Mouse (Mus musculus) testis, adult 2 months (tissue): ENCODE results near the gene Pym1. TPM values are rescaled to one million over a fixed set of nuclear protein-coding genes. Genes with fewer than 3 reads are reported as not detected.

Experiments used
- H3K27ac ChIP-seq: fragments of 200-500 bp; 2 replicates; pipeline ENCODE4 v1.5.1; 2012; ENCODE audit warnings: low read depth, low read length; ENCODE audit not compliant: control insufficient read depth, insufficient read depth
- H3K27me3 ChIP-seq: fragments of 200-500 bp; 2 replicates; pipeline ENCODE4 v1.6.1; 2012; ENCODE audit warnings: mild to moderate bottlenecking, low read length, moderate library complexity; ENCODE audit not compliant: control insufficient read depth, insufficient read depth
- H3K36me3 ChIP-seq: fragments of 200-500 bp; 2 replicates; pipeline ENCODE4 v1.6.1; 2012; ENCODE audit warnings: mild to moderate bottlenecking, low read length; ENCODE audit not compliant: control insufficient read depth, insufficient read depth
- H3K4me1 ChIP-seq: fragments of 200-500 bp; 2 replicates; pipeline ENCODE4 v1.6.1; 2012; ENCODE audit warnings: low read length; ENCODE audit not compliant: control insufficient read depth, insufficient read depth
- H3K4me3 ChIP-seq: fragments of 200-500 bp; 2 replicates; pipeline ENCODE4 v1.5.1; 2012; ENCODE audit warnings: low read depth, mild to moderate bottlenecking, low read length, moderate library complexity, mixed read lengths; ENCODE audit not compliant: control insufficient read depth
- CTCF ChIP-seq: fragments of 200-500 bp; IDR thresholded peaks from 2 replicates; pipeline ENCODE4 v1.5.1; 2012; ENCODE audit warnings: low read depth, mild to moderate bottlenecking, inconsistent platforms, low read length, moderate library complexity; ENCODE audit not compliant: control insufficient read depth, insufficient read depth, insufficient replicate concordance
- POLR2A ChIP-seq: fragments of 200-500 bp; IDR thresholded peaks from 2 replicates; pipeline ENCODE4 v1.6.1; 2012; ENCODE audit warnings: low read depth, mild to moderate bottlenecking, inconsistent platforms, low read length, moderate library complexity; ENCODE audit not compliant: control insufficient read depth
- polyA plus RNA-seq: library from polyadenylated mRNA; depleted of rRNA; stranded (reverse); fragments of >200 nt; gene quantifications from 2 replicates; pipeline ENCODE4 v1.2.3, GENCODE M21; 2012; rRNA removed

Pym1 gene
- polyA plus RNA-seq, result 19.5 TPM in 2 replicates

DNA sequence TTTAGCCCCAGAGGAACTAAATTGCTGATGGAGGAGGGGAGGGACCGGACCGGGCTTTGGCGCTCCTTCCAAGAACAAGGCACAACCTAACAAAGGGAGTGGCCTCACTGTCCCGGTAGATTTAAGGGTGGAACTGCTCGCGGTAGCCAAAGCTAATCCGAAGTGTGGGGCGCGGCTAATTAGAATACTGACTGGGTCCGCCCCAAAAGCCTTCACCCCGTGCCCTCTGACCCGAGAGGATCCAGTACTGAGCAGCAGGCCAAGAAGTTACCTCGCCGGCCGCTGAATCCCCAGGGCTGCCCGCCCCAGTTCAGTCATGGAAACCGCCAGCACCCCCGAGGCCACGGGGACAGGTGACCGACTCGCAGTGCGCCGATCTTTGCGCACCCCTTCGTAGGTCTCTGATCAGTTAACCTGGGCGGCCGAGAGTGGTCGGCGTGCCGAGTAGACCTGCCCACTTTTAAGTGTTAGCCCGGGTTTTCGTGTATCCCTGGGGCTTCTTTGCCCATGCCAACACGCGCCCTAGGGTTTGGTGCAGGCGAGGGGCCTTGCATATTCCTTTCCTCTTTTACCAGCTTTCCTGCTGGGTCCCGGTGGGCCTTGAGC is at the start of gene Pym1:
Gene Pym1, plus strand, starts transcription at position 244 of the 606 bp plus-strand sequence.
- TF ChIP-seq POLR2A (0 out of 2 replicates have a peak, but pooled peaks have one; percentile 52), CTCF (no peak)
- Histone ChIP-seq H3K36me3 (no peaks in the 10 kb centered on the region), H3K4me3 (peak within 1 kb of the TSS; percentile 95), H3K4me1 (peaks cover 13% of the 10 kb centered on the region), H3K27me3 (no peaks in the 10 kb centered on the region), H3K27ac (peak within 1 kb of the TSS; percentile 94)

DNA sequence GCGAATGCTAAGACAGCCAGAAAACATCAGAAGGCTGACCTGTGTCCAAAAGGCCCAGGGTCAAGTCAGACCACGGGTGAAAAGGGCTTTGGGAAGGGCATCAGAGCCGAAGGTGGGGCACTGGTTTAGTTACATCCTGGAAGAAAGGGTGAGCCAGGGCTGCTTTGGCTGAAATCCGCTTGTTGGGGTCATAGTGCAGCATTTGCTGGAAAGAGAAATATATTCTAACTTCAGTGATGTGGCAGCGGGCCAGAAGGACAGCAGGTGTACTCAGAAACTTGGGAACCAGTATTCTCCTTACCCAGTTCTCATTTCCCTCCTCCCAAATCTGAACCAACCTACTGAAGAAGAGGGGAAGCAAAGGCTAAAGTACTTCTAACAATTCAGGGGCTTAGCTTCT is 48.7 kb upstream of the Pym1 start:
- no peak overlapping the region for H3K27ac ChIP-seq
- no peaks in the 10 kb centered on the region; the same call in none of the 2 replicates for H3K36me3 ChIP-seq
- no peak overlapping the region for H3K4me3 ChIP-seq
- TF ChIP-seq CTCF, result no peak
- TF ChIP-seq POLR2A, result no peak
- peaks cover 12% of the 10 kb centered on the region; the same call in 1 of the 2 replicates for H3K4me1 ChIP-seq
- no peaks in the 10 kb centered on the region for H3K27me3 ChIP-seq

DNA sequence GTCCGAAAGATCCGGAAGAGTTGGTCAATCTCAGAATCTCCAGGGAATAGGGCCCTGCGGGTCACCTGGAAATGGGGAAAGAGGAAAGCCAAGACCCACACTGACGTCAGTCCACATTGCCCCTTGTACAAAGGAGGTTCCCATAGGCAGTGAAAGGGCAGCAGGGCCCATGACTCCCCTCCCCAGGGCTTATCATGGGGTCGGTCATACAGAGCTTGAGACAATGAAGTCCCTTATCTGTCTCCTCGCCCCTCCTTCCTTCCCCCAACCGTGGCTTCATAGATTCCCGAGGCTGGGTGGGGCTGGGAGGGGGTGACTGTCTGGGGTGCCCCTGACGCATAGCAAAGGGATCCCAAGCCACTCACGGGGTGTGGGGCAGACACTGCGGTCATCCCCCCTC is 48.1 kb upstream of the Pym1 start:
- H3K4me1 ChIP-seq, result peaks cover 13% of the 10 kb centered on the region; the same call in 1 of the 2 replicates
- no peak overlapping the region for H3K4me3 ChIP-seq
- no peaks in the 10 kb centered on the region; the same call in none of the 2 replicates for H3K36me3 ChIP-seq
- H3K27ac ChIP-seq, result no peak overlapping the region
- H3K27me3 ChIP-seq, result no peaks in the 10 kb centered on the region
- TF ChIP-seq POLR2A, result no peak
- no peak for TF ChIP-seq CTCF

GRCm38 (mm10) chr10:128700712-128701111 is 47.0 kb upstream of the Pym1 start:
- no peak overlapping the region for H3K27ac ChIP-seq
- H3K36me3 ChIP-seq, result no peaks in the 10 kb centered on the region; the same call in none of the 2 replicates
- H3K27me3 ChIP-seq, result no peaks in the 10 kb centered on the region
- H3K4me1 ChIP-seq, result peaks cover 15% of the 10 kb centered on the region
- TF ChIP-seq POLR2A (no peak), CTCF (no peak)
- no peak overlapping the region for H3K4me3 ChIP-seq

GRCm38 (mm10) chr10:128702328-128703007 is 45.2 kb upstream of the Pym1 start:
- no peak overlapping the region for H3K4me3 ChIP-seq
- H3K27me3 ChIP-seq, result no peaks in the 10 kb centered on the region
- peaks cover 16% of the 10 kb centered on the region for H3K4me1 ChIP-seq
- TF ChIP-seq POLR2A, result no peak
- no peak for TF ChIP-seq CTCF
- no peaks in the 10 kb centered on the region; the same call in none of the 2 replicates for H3K36me3 ChIP-seq
- H3K27ac ChIP-seq, result no peak overlapping the region

GRCm38 (mm10) chr10:128703895-128704294 is 43.8 kb upstream of the Pym1 start, which contains the start of gene Pmel:
TSS of gene Pmel (plus strand) at chr10:128704195.
- H3K27me3 ChIP-seq, result no peaks in the 10 kb centered on the region
- H3K4me3 ChIP-seq, result peak within 1 kb of the TSS; percentile 95
- H3K27ac ChIP-seq, result peak within 1 kb of the TSS; percentile 89
- no peaks in the 10 kb centered on the region; the same call in none of the 2 replicates for H3K36me3 ChIP-seq
- peaks cover 16% of the 10 kb centered on the region for H3K4me1 ChIP-seq
- TF ChIP-seq POLR2A, result no peak
- TF ChIP-seq CTCF, result no peak
